Mouse (Mus musculus) thymus, postnatal 36 days (tissue): ENCODE results near the gene Snd1.

Source experiments
- DNase-seq, 2 experiments: peaks; one replicate each; pipeline ENCODE4 v3.0.0; 2022; ENCODE audit warnings: mixed read lengths in 2 of 2

Gene Snd1

DNA sequence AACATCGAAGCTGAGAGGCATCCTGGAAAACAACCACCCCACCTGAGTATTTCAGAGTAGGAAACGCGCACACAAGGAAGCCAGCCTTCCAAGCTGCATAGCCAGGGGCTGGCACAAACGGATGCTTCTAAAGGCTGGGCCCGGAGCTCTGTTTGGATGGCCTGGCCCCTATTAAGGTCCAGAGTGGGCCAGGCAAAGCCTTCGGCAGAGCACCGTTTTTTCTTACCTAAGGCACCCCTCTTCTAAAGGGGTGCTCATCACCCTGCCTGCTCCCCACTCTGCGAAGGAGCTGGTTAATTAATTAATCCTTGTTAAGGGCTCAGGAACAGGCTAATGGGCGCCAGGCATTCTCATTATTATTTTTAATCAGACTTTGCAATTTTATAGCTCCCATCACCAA, 456.3 kb downstream of the Snd1 start:
- no peak for DNase-seq

- no peak for DNase-seq
Measured at GRCm38 (mm10) chr6:28931636-28932327, 456.8 kb downstream of the Snd1 start.

GRCm38 (mm10) chr6:28932328-28932937, 457.5 kb downstream of the Snd1 start:
- DNase-seq = no peak

DNA sequence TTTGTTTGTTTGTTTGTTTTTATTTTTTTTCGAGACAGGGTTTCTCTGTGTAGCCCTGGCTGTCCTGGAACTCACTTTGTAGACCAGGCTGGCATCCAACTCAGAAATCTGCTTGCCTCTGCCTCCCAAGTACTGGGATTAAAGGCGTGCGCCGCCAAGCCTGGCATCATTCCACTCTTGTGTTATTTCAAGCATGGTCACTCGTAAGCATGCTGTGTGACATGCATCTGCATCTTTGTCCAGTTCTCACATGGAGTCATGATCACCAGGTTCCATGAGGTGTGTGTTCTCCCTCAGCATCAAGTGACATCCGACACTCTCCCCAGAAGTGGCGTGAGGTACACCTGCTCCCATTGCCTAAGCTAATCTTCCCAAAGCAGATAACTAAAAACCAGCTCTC, 460.8 kb downstream of the Snd1 start:
- no peak for DNase-seq

- DNase-seq = no peak
Measured at GRCm38 (mm10) chr6:28947254-28947653, 472.3 kb downstream of the Snd1 start.

DNA sequence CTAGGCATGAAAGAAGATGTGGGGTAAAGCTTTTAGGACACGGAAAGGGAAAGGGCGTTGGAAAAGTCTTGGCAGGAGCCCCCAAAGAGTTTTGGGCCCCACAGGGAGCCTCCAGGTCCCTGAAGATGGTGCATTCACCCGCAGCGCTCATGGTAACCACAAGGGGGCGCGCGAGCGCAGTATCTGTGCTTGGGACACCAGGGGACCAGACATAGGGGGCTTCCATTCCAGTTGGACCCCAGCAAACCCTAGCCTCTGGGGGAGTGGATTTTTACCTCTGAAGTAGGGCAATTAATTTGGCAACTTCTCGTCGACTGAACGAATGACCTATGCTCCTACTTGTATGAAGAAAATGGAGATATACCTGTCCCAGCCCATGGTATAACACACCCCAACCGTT, 474.3 kb downstream of the Snd1 start:
- DNase-seq = peak; percentile 64 to 73

GRCm38 (mm10) chr6:28955581-28955980, 480.6 kb downstream of the Snd1 start:
- DNase-seq = peak; percentile 30 to 40

GRCm38 (mm10) chr6:28957486-28957885, 482.5 kb downstream of the Snd1 start:
- no peak for DNase-seq

GRCm38 (mm10) chr6:28963178-28963577, 488.2 kb downstream of the Snd1 start:
- DNase-seq = no peak

GRCm38 (mm10) chr6:28965264-28965663, 490.3 kb downstream of the Snd1 start:
- no peak for DNase-seq

DNA sequence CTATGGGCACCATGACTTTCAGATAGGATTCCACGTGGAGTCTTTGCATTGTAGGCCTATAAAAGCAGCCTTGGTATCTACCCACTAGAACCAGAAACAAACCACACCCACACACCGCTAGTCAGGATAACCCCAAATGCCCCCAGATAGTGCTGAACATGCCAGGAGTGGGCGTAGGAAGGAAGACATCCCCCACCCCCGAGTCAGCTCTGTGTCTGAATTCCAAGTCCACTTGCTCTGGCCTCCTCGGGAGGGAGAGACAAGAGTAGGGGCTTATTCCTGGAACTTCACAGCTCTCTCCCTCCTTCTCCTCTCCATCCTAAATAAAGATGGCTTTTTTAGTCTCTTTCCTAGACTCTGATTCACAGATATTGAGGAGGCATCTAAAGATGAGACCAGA, 494.7 kb downstream of the Snd1 start:
- DNase-seq = no peak

GRCm38 (mm10) chr6:28970711-28971110, 495.8 kb downstream of the Snd1 start:
- no peak for DNase-seq

DNA sequence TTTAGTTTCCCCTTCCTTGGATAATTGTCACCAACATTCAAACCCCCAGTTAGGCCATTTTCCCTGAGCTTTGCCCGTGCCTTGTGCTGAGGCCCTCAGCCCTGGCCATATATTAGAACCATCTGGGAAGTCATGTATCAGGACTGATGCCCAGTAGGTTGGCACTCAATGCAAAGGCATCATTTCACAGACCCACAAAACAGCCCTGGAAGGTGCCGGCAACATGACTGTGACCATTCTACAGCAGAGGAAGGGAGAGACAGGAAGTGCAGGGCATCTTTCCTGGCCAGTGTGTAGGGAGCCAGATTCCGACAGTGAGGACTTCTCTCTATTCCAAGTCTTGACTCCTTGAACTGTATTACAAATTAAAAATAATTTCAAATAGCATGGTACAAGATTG, 499.6 kb downstream of the Snd1 start:
- DNase-seq = no peak

- no peak for DNase-seq
Measured at GRCm38 (mm10) chr6:28975106-28975505, 500.2 kb downstream of the Snd1 start.

- no peak for DNase-seq
Measured at GRCm38 (mm10) chr6:28978031-28978430, 503.1 kb downstream of the Snd1 start.

GRCm38 (mm10) chr6:28978881-28979280, 503.9 kb downstream of the Snd1 start:
- DNase-seq = no peak

- no peak for DNase-seq
Measured at GRCm38 (mm10) chr6:28979586-28979985, 504.6 kb downstream of the Snd1 start.

- DNase-seq = no peak
Measured at GRCm38 (mm10) chr6:28980219-28980618, 505.3 kb downstream of the Snd1 start.

- DNase-seq = no peak
Measured at GRCm38 (mm10) chr6:28980750-28981584, 506.0 kb downstream of the Snd1 start.

DNA sequence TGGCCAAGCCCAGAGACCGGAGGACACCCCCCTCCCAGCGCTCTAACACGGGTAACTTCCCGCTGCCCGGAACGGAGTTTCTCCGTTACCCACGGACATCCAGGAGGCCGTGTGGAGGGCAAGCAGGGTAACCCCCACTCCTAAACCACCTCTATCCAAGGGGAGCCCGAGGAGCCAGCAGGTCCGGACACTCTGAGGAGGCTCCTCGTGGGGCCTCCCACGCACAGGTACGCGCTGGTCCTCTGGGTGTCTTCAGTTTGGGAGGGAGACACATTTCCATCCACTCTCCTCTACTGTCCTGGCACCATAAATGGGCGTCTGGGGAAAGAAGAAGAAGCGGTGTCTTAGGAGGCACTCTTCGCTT, 506.6 kb downstream of the Snd1 start:
- no peak for DNase-seq

GRCm38 (mm10) chr6:28981966-28982701, 507.2 kb downstream of the Snd1 start:
- peak; percentile 18 to 35 for DNase-seq

GRCm38 (mm10) chr6:28982817-28983216, 507.9 kb downstream of the Snd1 start:
- no peak for DNase-seq
